Mouse (Mus musculus) C2C12 (cell line): ENCODE results near the gene Btbd11. TPM values are rescaled to one million over a fixed set of nuclear protein-coding genes. Genes with fewer than 3 reads are reported as not detected.

Source experiments
- H3K27me3 ChIP-seq: one replicate; pipeline ENCODE4 v1.6.1; 2011; ENCODE audit not compliant: control insufficient read depth, insufficient read depth, insufficient read length
- H3K36me3 ChIP-seq: one replicate; pipeline ENCODE4 v1.6.1; 2011; ENCODE audit not compliant: control insufficient read depth, insufficient read depth
- H3K4me3 ChIP-seq: one replicate; pipeline ENCODE4 v1.5.1; 2011; ENCODE audit warnings: mild to moderate bottlenecking, control low read depth; ENCODE audit not compliant: poor library complexity, insufficient read depth, severe bottlenecking
- H3K79me2 ChIP-seq: one replicate; pipeline ENCODE4 v1.6.1; 2011; ENCODE audit not compliant: control insufficient read depth, insufficient read depth
- H3K79me3 ChIP-seq: one replicate; pipeline ENCODE4 v1.6.1; 2011; ENCODE audit warnings: low read depth, control low read depth
- H3ac ChIP-seq: one replicate; pipeline ENCODE3; 2011; ENCODE audit warnings: low read depth; ENCODE audit not compliant: control insufficient read depth, insufficient read length
- CEBPB ChIP-seq: IDR thresholded peaks from one replicate; pipeline ENCODE4 v1.6.1; 2011; ENCODE audit warnings: low read depth, mild to moderate bottlenecking, control low read depth, moderate library complexity
- CTCF ChIP-seq: IDR thresholded peaks from one replicate; pipeline ENCODE4 v1.5.1; 2011; ENCODE audit not compliant: control insufficient read depth, insufficient read depth, insufficient read length
- FOSL1 ChIP-seq: IDR thresholded peaks from one replicate; pipeline ENCODE4 v1.8.0; 2011; ENCODE audit warnings: mild to moderate bottlenecking, low read length; ENCODE audit not compliant: poor library complexity, insufficient read depth, severe bottlenecking
- MAX ChIP-seq: IDR thresholded peaks from one replicate; pipeline ENCODE4 v1.6.1; 2011; ENCODE audit warnings: mild to moderate bottlenecking, control low read depth
- MYOD1 ChIP-seq: IDR thresholded peaks from one replicate; pipeline ENCODE4 v1.6.1; 2011; ENCODE audit warnings: low read depth; ENCODE audit not compliant: control insufficient read depth, insufficient read length
- MYOG ChIP-seq: IDR thresholded peaks from one replicate; pipeline ENCODE4 v1.6.1; 2011; ENCODE audit not compliant: control insufficient read depth, insufficient read length; ENCODE audit errors: extremely low read depth
- USF1 ChIP-seq: IDR thresholded peaks from one replicate; pipeline ENCODE4 v1.6.1; 2011; ENCODE audit warnings: low read depth, mild to moderate bottlenecking, control low read depth, moderate library complexity
- polyA plus RNA-seq: library from polyadenylated mRNA; unstranded; fragments of >200 nt; fragmentation: generic; extraction: Trizol; gene quantifications from one replicate; pipeline ENCODE4 v1.2.1, GENCODE M21; 2012; ENCODE audit warnings: missing spikeins

Gene Btbd11
- polyA plus RNA-seq, 1 experiment, result 11.7 TPM

- Histone ChIP-seq H3K79me3 (no peaks in the 10 kb centered on the region), H3K79me2 (no peaks in the 10 kb centered on the region), H3K27me3 (no peaks in the 10 kb centered on the region), H3K4me3 (no peak overlapping the region), H3ac (no peak overlapping the region), H3K36me3 (no peaks in the 10 kb centered on the region)
- TF ChIP-seq MAX, result no peak
- no peak for TF ChIP-seq MYOG
- TF ChIP-seq CEBPB, result no peak
- no peak for TF ChIP-seq CTCF
- no peak for TF ChIP-seq MYOD1
These were observed 6.4 kb downstream of the Btbd11 start for GRCm38 (mm10) chr10:85393016-85393415.

- Histone ChIP-seq H3K4me3 (no peak overlapping the region), H3K27me3 (no peaks in the 10 kb centered on the region), H3K79me3 (no peaks in the 10 kb centered on the region), H3K79me2 (no peaks in the 10 kb centered on the region), H3K36me3 (no peaks in the 10 kb centered on the region), H3ac (no peak overlapping the region)
- TF ChIP-seq MAX, result no peak
- no peak for TF ChIP-seq CEBPB
- no peak for TF ChIP-seq CTCF
- no peak for TF ChIP-seq MYOG
- no peak for TF ChIP-seq USF1
- no peak for TF ChIP-seq FOSL1
These were observed 7.9 kb downstream of the Btbd11 start for GRCm38 (mm10) chr10:85394558-85394957.

- Histone ChIP-seq H3K4me3 (no peak overlapping the region), H3K79me3 (no peaks in the 10 kb centered on the region), H3K27me3 (no peaks in the 10 kb centered on the region), H3ac (no peak overlapping the region), H3K79me2 (no peaks in the 10 kb centered on the region), H3K36me3 (no peaks in the 10 kb centered on the region)
- TF ChIP-seq CEBPB (no peak), USF1 (no peak), MYOD1 (no peak), MAX (no peak), MYOG (no peak), CTCF (no peak), FOSL1 (no peak)
These were observed 24.5 kb downstream of the Btbd11 start for GRCm38 (mm10) chr10:85411120-85411519.

GRCm38 (mm10) chr10:85420851-85421628, 34.4 kb downstream of the Btbd11 start:
- no peak overlapping the region for H3K4me3 ChIP-seq
- TF ChIP-seq CTCF (no peak), MYOD1 (no peak), USF1 (no peak), FOSL1 (no peak), MAX (no peak), CEBPB (no peak), MYOG (no peak)
- H3ac ChIP-seq, result no peak overlapping the region
- H3K27me3 ChIP-seq, result no peaks in the 10 kb centered on the region
- no peaks in the 10 kb centered on the region for H3K79me3 ChIP-seq
- no peaks in the 10 kb centered on the region for H3K36me3 ChIP-seq
- no peaks in the 10 kb centered on the region for H3K79me2 ChIP-seq

GRCm38 (mm10) chr10:85421629-85422012, 35.0 kb downstream of the Btbd11 start:
- H3K27me3 ChIP-seq, result no peaks in the 10 kb centered on the region
- TF ChIP-seq MAX, result no peak
- TF ChIP-seq FOSL1, result no peak
- TF ChIP-seq CTCF, result no peak
- TF ChIP-seq MYOG, result no peak
- TF ChIP-seq USF1, result no peak
- no peak for TF ChIP-seq MYOD1
- TF ChIP-seq CEBPB, result no peak

GRCm38 (mm10) chr10:85425756-85426155, 39.1 kb downstream of the Btbd11 start:
- Histone ChIP-seq H3K4me3 (no peak overlapping the region), H3K79me2 (no peaks in the 10 kb centered on the region), H3K36me3 (no peaks in the 10 kb centered on the region), H3K79me3 (no peaks in the 10 kb centered on the region), H3K27me3 (no peaks in the 10 kb centered on the region), H3ac (no peak overlapping the region)
- TF ChIP-seq FOSL1 (no peak), USF1 (no peak), MAX (no peak), CTCF (no peak), CEBPB (no peak), MYOD1 (no peak), MYOG (no peak)

More at GRCm38 (mm10) chr10:85421629-85422012, 35.0 kb downstream of the Btbd11 start:
- no peaks in the 10 kb centered on the region for H3K79me3 ChIP-seq
- no peak overlapping the region for H3K4me3 ChIP-seq
- H3ac ChIP-seq, result no peak overlapping the region
- no peaks in the 10 kb centered on the region for H3K36me3 ChIP-seq
- no peaks in the 10 kb centered on the region for H3K79me2 ChIP-seq
